Mouse (Mus musculus): ENCODE measurements around the gene Tmem184c.

DNA sequence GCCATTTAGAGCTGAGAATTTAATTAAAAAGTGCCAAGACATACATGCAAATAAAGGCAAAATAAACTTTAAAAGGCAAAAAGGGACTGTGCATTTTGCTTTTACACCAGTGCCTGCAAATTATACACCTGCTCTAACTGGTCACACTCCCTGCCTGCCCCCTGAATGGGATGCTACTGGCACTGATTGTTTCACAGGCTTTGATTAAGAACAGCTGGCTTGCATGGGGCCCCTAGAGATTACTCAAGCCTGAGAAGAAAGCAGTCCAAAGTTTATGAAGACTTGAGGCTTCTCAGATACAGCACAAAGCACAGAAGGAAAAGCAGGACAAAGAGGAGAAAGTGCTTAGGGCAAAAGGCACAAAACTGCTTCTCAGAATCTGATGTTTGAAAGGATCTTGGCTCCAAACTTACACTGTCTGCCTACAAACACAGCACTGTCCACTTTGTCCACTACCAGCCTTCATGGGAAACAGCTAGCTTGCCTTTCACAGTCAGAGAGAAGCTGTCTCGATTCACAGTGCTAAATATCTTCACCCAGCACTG lies 40.2 kb upstream of the Tmem184c start:
- TF ChIP-seq GATA1 (IDR thresholded peaks at IDR 0.05; ENCODE audit: borderline replicate concordance, low read length) = no peak
- TF ChIP-seq FLI1 (IDR thresholded peaks at IDR 0.05; ENCODE audit: low read length) = no peak
